Mouse (Mus musculus) MEL-GATA-1-ER (cell line): ENCODE data around the gene Cyp2j12.
"Not testable (repeated sequence)": the region's sequence is repeated elsewhere in the genome, so short reads cannot be mapped to it uniquely, and the experiment has no call there.

ENCODE experiments used
- DNase-seq: peaks from one replicate; pipeline ENCODE4 v3.0.0-alpha.2; 2012; ENCODE audit warnings: low read depth; ENCODE audit errors: extremely low read depth

Gene Cyp2j12

GRCm38 (mm10) chr4:96140732-96141467, at the start of gene Cyp2j12:
Gene Cyp2j12 (minus strand): TSS chr4:96141152.
- no peak for DNase-seq

- DNase-seq, result not testable (repeated sequence)
Measured at GRCm38 (mm10) chr4:96189321-96189720, 48.4 kb upstream of the Cyp2j12 start.

- not testable (repeated sequence) for DNase-seq
Measured at GRCm38 (mm10) chr4:96188671-96189070, 47.7 kb upstream of the Cyp2j12 start.

GRCm38 (mm10) chr4:96188146-96188545, 47.2 kb upstream of the Cyp2j12 start:
- not testable (repeated sequence) for DNase-seq

- not testable (repeated sequence) for DNase-seq
Measured at GRCm38 (mm10) chr4:96184716-96185115, 43.8 kb upstream of the Cyp2j12 start.

- DNase-seq, result no peak
Measured at GRCm38 (mm10) chr4:96162839-96163238, 21.9 kb upstream of the Cyp2j12 start.

- DNase-seq, result no peak
Measured at GRCm38 (mm10) chr4:96161575-96161974, 20.6 kb upstream of the Cyp2j12 start.

GRCm38 (mm10) chr4:96139226-96139625, 1.7 kb downstream of the Cyp2j12 start:
- DNase-seq, result no peak

GRCm38 (mm10) chr4:96134246-96134645, 6.7 kb downstream of the Cyp2j12 start:
- DNase-seq, result no peak

GRCm38 (mm10) chr4:96096841-96097240, 44.1 kb downstream of the Cyp2j12 start:
- DNase-seq, result no peak

GRCm38 (mm10) chr4:96091869-96092268, 49.1 kb downstream of the Cyp2j12 start:
- DNase-seq, result no peak

GRCm38 (mm10) chr4:96089356-96090048, 51.5 kb downstream of the Cyp2j12 start:
- DNase-seq, result not testable (repeated sequence)

- no peak for DNase-seq
Measured at GRCm38 (mm10) chr4:96078308-96078707, 62.6 kb downstream of the Cyp2j12 start.

GRCm38 (mm10) chr4:96077261-96078125, 63.5 kb downstream of the Cyp2j12 start, which contains the start of gene Cyp2j13:
Gene Cyp2j13 (minus strand): TSS chr4:96077546.
- no peak for DNase-seq

- DNase-seq, result no peak
Measured at GRCm38 (mm10) chr4:96062045-96062444, 78.9 kb downstream of the Cyp2j12 start.

GRCm38 (mm10) chr4:96060106-96060505, 80.8 kb downstream of the Cyp2j12 start:
- DNase-seq, result no peak
